Mouse (Mus musculus) embryonic fibroblast, embryonic 13.5 days (primary cell): ENCODE measurements around the gene Elmo3.
A peak's percentile ranks its signal among the peaks of the same experiment; 100 is the strongest.

Source experiments
- CTCF ChIP-seq: IDR thresholded peaks from 2 replicates; pipeline ENCODE4 v1.5.1; 2011; ENCODE audit warnings: mild to moderate bottlenecking, control low read depth, low read length, moderate library complexity, borderline replicate concordance; ENCODE audit not compliant: insufficient read depth
- POLR2A ChIP-seq: IDR thresholded peaks from 2 replicates; pipeline ENCODE4 v1.6.1; 2011; ENCODE audit warnings: low read depth, mild to moderate bottlenecking, control low read depth, low read length, moderate library complexity

DNA sequence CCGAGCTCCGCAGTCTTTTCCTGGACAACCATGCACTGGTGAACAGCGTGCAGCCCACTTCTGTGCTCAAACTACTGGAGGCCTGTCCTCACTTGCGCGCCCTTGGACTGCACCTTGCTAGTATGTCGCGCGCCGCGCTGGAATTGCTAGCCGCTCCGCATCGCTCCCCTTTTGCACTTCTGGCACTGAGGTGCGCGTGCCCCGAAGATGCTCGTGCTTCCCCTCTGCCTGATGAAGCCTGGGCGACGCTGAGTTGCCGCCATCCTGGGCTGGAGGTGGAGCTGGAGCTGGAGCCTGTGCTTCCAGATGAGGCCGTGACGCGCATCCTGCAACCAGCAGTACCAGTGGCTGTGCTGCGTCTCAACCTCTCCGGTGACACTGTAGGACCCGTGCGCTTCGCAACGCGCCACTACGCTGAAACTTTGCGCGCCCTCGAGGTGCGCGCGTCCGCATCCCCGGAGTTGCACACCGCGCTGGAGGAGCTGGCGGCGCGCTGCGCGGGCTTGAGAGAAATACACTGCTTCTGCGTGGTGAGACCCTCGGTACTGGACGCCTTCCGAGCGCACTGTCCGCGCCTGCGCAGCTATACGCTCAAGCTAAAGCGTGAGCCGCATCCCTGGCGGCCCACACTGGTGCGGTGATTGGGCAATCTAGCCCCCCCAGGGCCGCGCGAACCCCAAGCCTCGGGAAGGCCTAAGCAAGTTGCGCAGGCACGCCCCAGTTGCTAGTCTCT, 36.9 kb upstream of the Elmo3 start:
- TF ChIP-seq CTCF (no peak), POLR2A (peak; percentile 35; the same call in 1 of the 2 replicates)
